In genomic region chr1:40967768-40968504, GRCm38 (mm10) we compare ENCODE assay signal across 15 mouse cellular contexts.
A peak's percentile ranks its signal among the peaks of the same experiment; 100 is the strongest.
DNase-seq lines count a peak whose midpoint lies in the region; ATAC-seq and TF ChIP-seq lines count a peak whose summit lies in the region.
"Had no signal": no experiment of that assay in that cellular context is flagged by ENCODE, and none has a peak within 500 bp of the region (broad histone marks: within the 10 kb centered on the region; RNA-seq: fewer than 3 reads in every experiment).

No protein-coding gene starts in this region.

- TF ChIP-seq CTCF in forebrain, postnatal 0 days (IDR thresholded peaks at IDR 0.05; ENCODE audit: low read depth), result no peak

- WGBS in forebrain, embryonic 11.5 days, result 54% methylated on average over 17 of the region's 17 CpGs
- 77% methylated on average over 17 of the region's 17 CpGs for WGBS in forebrain, embryonic 10.5 days
- WGBS in forebrain, postnatal 0 days, result 21% methylated on average over 17 of the region's 17 CpGs

- no peak overlapping the region for H3K4me2 ChIP-seq in forebrain, embryonic 11.5 days (ENCODE audit: low read depth, low read length, severe bottlenecking)
- H3K4me2 ChIP-seq in forebrain, postnatal 0 days (ENCODE audit: low read depth), result peak overlapping the region; percentile 24
- H3K4me2 ChIP-seq: embryonic facial prominence, embryonic 15.5 days; limb, embryonic 15.5 days; lung, embryonic 14.5 days had no signal

- no peaks in the 10 kb centered on the region for H3K9me3 ChIP-seq in forebrain, embryonic 11.5 days (ENCODE audit: control insufficient read depth, low read length)
- no peaks in the 10 kb centered on the region for H3K9me3 ChIP-seq in forebrain, embryonic 10.5 days
- no peaks in the 10 kb centered on the region for H3K9me3 ChIP-seq in forebrain, postnatal 0 days (ENCODE audit: low read length)
- H3K9me3 ChIP-seq: embryonic facial prominence, embryonic 15.5 days; heart, embryonic 10.5 days; limb, embryonic 15.5 days had no signal

- H3K36me3 ChIP-seq in forebrain, embryonic 11.5 days (ENCODE audit: control insufficient read depth, insufficient read depth, low read length), result no peaks in the 10 kb centered on the region
- H3K36me3 ChIP-seq in forebrain, embryonic 10.5 days (replicated peaks), result no peaks in the 10 kb centered on the region
- H3K36me3 ChIP-seq in forebrain, postnatal 0 days (ENCODE audit: insufficient read depth), result no peaks in the 10 kb centered on the region
- H3K36me3 ChIP-seq: embryonic facial prominence, embryonic 15.5 days; heart, embryonic 10.5 days; limb, embryonic 15.5 days had no signal

- no peaks in the 10 kb centered on the region for H3K4me1 ChIP-seq in forebrain, embryonic 11.5 days (replicated peaks; ENCODE audit: control insufficient read depth, insufficient read depth, low read length)
- H3K4me1 ChIP-seq in forebrain, embryonic 10.5 days, result peaks cover 16% of the 10 kb centered on the region
- no peaks in the 10 kb centered on the region for H3K4me1 ChIP-seq in forebrain, postnatal 0 days (ENCODE audit: insufficient read depth)
- H3K4me1 ChIP-seq: embryonic facial prominence, embryonic 15.5 days; heart, embryonic 10.5 days; limb, embryonic 15.5 days; megakaryocyte, embryonic 14.5 days had no signal

- no peak overlapping the region for H3K9ac ChIP-seq in forebrain, embryonic 11.5 days (ENCODE audit: low read length)
- H3K9ac ChIP-seq in forebrain, postnatal 0 days, result no peak overlapping the region
- H3K9ac ChIP-seq: embryonic facial prominence, embryonic 15.5 days; limb, embryonic 15.5 days; lung, embryonic 14.5 days had no signal

- H3K27ac ChIP-seq in forebrain, embryonic 11.5 days (ENCODE audit: low read depth, low read length), result no peak overlapping the region
- no peak overlapping the region for H3K27ac ChIP-seq in forebrain, embryonic 10.5 days
- H3K27ac ChIP-seq in forebrain, postnatal 0 days (ENCODE audit: low read depth, low read length), result no peak overlapping the region
- H3K27ac ChIP-seq: embryonic facial prominence, embryonic 15.5 days; heart, embryonic 10.5 days; kidney, postnatal 0 days; limb, embryonic 15.5 days had no signal

- H3K27me3 ChIP-seq in forebrain, embryonic 11.5 days (ENCODE audit: control insufficient read depth, insufficient read depth, low read length), result no peaks in the 10 kb centered on the region
- H3K27me3 ChIP-seq in forebrain, embryonic 10.5 days (ENCODE audit: poor library complexity, severe bottlenecking), result no peaks in the 10 kb centered on the region
- no peaks in the 10 kb centered on the region for H3K27me3 ChIP-seq in forebrain, postnatal 0 days (ENCODE audit: insufficient read depth, low read length)
- H3K27me3 ChIP-seq: embryonic facial prominence, embryonic 15.5 days; limb, embryonic 15.5 days; megakaryocyte, embryonic 14.5 days had no signal

- H3K4me3 ChIP-seq in forebrain, embryonic 11.5 days (ENCODE audit: low read depth, low read length), result no peak overlapping the region
- H3K4me3 ChIP-seq in forebrain, embryonic 10.5 days, result no peak overlapping the region
- no peak overlapping the region for H3K4me3 ChIP-seq in forebrain, postnatal 0 days (ENCODE audit: low read depth, low read length)
- H3K4me3 ChIP-seq: embryonic facial prominence, embryonic 15.5 days; heart, embryonic 10.5 days; limb, embryonic 15.5 days; megakaryocyte, embryonic 14.5 days had no signal

- no peak for DNase-seq in forebrain, embryonic 11.5 days (ENCODE audit: low spot score)
- no peak for DNase-seq in forebrain, embryonic 10.5 days (ENCODE audit: extremely low spot score, low spot score)
- DNase-seq in kidney, postnatal 4 days, result peak; percentile 5 to 11
- DNase-seq in kidney, adult 18-20 months, result no peak
- peak; percentile 39 for DNase-seq in R1 (ENCODE audit: low read depth, low spot score)
- DNase-seq in forebrain, postnatal 0 days, result peak; percentile 22
- DNase-seq in spleen, postnatal 14 days (ENCODE audit: low spot score in 2 of 2), result no peak
- DNase-seq in ovary, postnatal 14 days (ENCODE audit: low spot score), result no peak
- DNase-seq: lung, embryonic 14.5 days; right cerebral cortex, adult 18-20 months had no signal

- peak; percentile 44; the same call in 1 of the 2 replicates for ATAC-seq in forebrain, embryonic 11.5 days (replicated peaks; ENCODE audit: low FRiP score)
- peak; percentile 59; the same call in 1 of the 2 replicates for ATAC-seq in forebrain, postnatal 0 days

Comparison
In these comparisons a context has a peak if more than half of its experiments do, and no peak if none do; other contexts are left out.
1. DNase-seq: peak in kidney, postnatal 4 days (2 of 2), R1 (single experiment) and forebrain, postnatal 0 days (single experiment); none in forebrain, embryonic 11.5 days (single experiment), forebrain, embryonic 10.5 days (single experiment), kidney, adult 18-20 months (single experiment), spleen, postnatal 14 days (0 of 2) and ovary, postnatal 14 days (single experiment).